Mouse (Mus musculus) CD8-positive naive resting alpha-beta T cell, adult 2 months (primary cell): ENCODE data around the gene Il5ra.
A peak's percentile ranks its signal among the peaks of the same experiment; 100 is the strongest.

ENCODE experiments used
- DNase-seq, 2 experiments: peaks; one replicate each; pipeline ENCODE4 v3.0.0; 2022; ENCODE audit warnings: low read depth in 2 of 2, low spot score in 2 of 2

Il5ra gene

DNA sequence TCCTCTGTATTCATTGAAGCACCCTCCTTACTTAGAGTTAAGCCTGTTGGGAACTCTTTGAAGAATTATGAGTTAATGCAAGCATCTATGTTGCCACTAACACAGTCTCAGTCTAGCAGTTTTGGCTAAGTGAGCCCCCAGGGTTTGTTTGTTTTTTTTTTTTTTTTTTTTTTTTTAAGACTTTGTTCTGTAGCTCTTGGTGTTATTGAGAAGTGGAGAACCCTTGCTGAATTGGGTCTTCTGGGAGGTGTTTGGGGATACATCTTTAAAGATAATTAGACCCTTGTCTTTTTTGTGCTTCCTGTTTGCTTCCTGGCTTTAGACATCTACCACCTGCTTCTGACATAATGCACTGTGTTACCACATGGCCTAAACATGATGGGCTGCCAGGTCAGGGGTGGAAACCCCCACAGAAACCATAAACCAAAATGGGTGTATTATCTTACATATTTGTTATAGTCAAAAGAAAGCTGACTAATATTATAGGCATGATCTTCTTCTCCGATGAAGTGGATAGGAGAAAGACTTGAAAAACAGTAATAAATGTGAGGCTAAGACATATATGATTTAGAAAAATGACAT lies 8.5 kb downstream of the Il5ra start:
- no peak for DNase-seq

- DNase-seq, result no peak
Observed at GRCm38 (mm10) chr6:106738229-106738628, 10.6 kb downstream of the Il5ra start.

- DNase-seq, result no peak
Observed at GRCm38 (mm10) chr6:106732563-106732962, 16.3 kb downstream of the Il5ra start.

DNA sequence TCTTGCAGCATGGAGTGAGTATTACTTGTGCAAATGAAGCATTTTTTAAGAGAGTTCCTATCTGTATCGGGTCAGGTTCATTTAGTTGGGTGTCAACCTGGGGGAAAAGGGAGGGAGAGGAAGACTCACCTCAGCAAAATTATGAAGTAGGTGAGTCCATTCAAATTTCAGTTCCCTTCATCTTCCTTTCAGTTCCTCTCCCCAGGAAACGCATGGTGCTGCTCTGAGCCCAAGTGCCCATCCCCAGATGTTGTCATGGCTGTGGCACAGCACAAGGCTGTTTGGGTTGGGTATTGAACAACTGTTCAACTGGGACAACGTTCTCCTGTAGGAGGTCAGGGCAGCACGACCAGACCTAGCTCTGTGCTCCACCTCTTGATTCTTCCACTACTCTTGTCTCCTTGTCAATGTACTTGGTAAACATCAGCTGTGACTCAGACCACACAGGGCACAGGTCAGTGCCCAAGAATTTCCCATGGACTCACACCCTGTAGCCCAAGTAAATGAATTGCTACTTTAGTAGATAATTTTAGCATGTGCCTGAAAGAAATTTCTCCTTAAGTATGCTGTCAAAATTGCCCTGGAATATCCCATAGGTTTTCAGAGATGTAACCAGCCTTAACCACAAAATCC lies 19.0 kb downstream of the Il5ra start:
- no peak for DNase-seq

GRCm38 (mm10) chr6:106727703-106728102 lies 21.1 kb downstream of the Il5ra start:
- DNase-seq, result no peak

- no peak for DNase-seq
Observed at GRCm38 (mm10) chr6:106726078-106726477, 22.8 kb downstream of the Il5ra start.

GRCm38 (mm10) chr6:106725642-106726041 lies 23.2 kb downstream of the Il5ra start:
- DNase-seq, result no peak

GRCm38 (mm10) chr6:106705506-106706035 lies 43.3 kb downstream of the Il5ra start:
- DNase-seq, result no peak

DNA sequence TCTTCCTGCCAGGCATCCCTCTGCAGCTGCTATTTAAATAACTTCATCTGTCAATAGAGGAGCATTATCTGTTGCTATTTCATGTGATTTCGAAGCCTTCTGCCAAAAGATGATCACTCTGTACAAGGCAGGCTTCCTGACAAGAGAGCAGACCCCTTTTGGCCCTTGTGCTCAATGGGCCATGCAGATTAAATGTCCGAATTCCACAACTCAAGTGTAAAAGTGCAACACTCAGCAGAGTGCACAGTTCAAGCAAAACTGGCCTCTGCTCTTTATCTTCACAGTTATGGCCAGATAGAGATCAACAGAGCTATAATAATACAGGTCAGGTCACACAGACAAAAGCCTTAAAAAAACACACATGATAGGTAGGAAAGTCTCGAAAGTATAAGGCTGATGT lies 46.9 kb downstream of the Il5ra start:
- no peak for DNase-seq

DNA sequence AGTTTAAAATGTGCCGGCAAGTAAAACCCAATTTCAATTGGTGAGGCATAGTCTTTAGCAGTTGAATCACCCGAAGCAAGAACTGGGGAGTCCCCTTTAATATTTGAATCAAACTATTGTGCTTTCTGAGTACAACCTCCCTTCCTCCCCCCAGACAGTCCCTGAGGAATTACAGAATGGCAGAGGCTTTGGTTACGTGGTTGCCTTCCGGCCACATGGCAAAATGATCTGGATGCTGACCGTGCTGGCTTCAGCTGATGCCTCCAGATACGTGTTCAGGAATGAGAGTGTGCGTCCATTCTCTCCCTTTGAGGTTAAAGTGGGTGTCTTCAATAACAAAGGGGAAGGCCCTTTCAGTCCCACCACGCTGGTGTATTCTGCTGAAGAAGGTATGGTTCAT lies 73.3 kb downstream of the Il5ra start:
- no peak for DNase-seq

DNA sequence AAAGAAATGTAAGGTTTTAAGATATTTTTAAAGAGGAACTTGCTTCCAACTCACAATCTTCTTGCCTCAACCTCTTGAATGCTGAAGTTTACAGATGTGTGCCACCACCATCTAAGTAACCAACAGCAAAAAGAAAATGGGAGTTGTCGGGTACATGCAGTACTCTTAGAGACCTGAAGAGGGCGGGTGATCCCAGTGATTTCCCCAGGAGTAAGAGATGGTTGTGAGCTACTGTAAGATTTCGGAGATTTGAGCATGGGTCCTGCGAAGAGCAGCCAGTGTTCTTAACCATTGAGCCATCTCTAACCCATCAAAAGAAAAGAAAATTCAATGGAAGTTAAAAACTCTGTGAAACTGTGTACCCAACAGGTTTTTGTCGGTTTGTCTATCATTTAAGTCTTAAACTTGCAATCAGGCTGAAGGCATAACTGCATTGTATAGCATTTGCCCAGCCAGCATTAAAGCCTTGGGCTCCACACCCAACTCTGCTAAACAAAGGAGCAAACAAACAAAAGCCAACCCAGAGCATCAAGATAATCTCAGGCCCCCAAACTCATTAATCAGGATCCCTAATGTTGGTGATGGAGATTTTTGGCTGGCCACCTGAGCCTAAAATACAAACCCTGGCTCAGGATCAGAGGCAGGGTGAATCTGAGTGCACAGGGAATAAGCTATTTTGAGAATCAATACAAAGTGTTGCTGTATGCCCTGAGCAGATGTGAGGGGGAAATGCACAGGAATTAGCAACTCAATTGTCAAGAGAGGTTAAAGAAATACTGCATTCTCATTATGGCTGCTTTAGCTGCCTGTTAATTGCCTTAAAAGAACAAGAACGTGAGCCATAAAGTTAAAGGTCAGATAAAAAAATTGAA lies 84.8 kb downstream of the Il5ra start:
- DNase-seq, result peak; percentile 2 to 14
